Mouse (Mus musculus): ENCODE measurements around the gene Iqgap1. TPM values are rescaled to one million over a fixed set of nuclear protein-coding genes. Genes with fewer than 3 reads are reported as not detected.

Iqgap1 gene
- total and polyA plus RNA-seq, 3 experiments = 20.6 to 87.9 (median 58.8) TPM

DNA sequence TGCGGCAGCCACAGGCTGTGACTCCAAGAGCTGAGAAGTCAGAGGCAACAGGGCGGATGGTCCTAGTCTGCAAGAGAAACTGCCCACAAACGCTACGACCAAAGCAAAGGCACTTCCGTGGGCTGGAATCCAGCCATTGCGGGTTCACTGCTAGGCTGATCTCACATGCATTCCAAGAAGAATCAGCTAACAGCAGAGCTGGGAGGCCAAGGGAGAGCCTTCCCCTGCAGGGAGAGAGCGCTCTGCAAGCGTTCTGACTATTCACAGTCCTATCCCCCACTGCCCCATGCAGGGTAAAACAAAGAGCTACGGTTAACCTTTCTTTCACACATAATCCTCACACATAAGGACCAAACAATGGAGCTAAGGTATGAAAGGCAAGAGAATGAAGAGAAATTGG, 80.5 kb downstream of the Iqgap1 start:
- Histone ChIP-seq H3K79me2 (ENCODE audit: control insufficient read depth, insufficient read depth, low read length, poor library complexity) (no peaks in the 10 kb centered on the region), H3K4me3 (ENCODE audit: control insufficient read depth in 1 of 2, insufficient read depth in 1 of 2, low read depth in 2 of 2, low read length in 2 of 2) (no peak overlapping the region), H3K36me3 (ENCODE audit: control insufficient read depth in 1 of 2, insufficient read depth in 2 of 2, low read length in 2 of 2) (peaks cover 0 to 2% of the 10 kb centered on the region in 2 experiments; a peak in 2 of 4 replicates), H3K27me3 (ENCODE audit: control insufficient read depth in 1 of 2, insufficient read depth in 2 of 2, low read length in 2 of 2) (no peaks in the 10 kb centered on the region), H3K9me3 (replicated peaks; ENCODE audit: insufficient read depth, low read length) (no peaks in the 10 kb centered on the region), H3K9ac (ENCODE audit: control insufficient read depth, low read depth, low read length, poor library complexity, severe bottlenecking) (no peak overlapping the region), H3K4me1 (ENCODE audit: control insufficient read depth in 1 of 2, insufficient read depth in 2 of 2, low read length in 2 of 2) (no peaks in the 10 kb centered on the region), H3K27ac (ENCODE audit: control insufficient read depth, low read depth, low read length) (no peak overlapping the region)
- TF ChIP-seq TAL1 (IDR thresholded peaks at IDR 0.05; ENCODE audit: low read length) (no peak), TBP (IDR thresholded peaks at IDR 0.05; ENCODE audit: low read depth, low read length) (no peak), NRF1 (IDR thresholded peaks at IDR 0.05; ENCODE audit: insufficient read depth, low read depth, low read length, poor library complexity, severe bottlenecking) (no peak), ELF1 (IDR thresholded peaks at IDR 0.05; ENCODE audit: low read depth, low read length) (no peak), POLR2AphosphoS2 (IDR thresholded peaks at IDR 0.05; ENCODE audit: low read length) (no peak), ZC3H11A (IDR thresholded peaks at IDR 0.05; ENCODE audit: low read depth, low read length) (no peak), ZMIZ1 (IDR thresholded peaks at IDR 0.05; ENCODE audit: low read depth, low read length) (no peak), POLR2AphosphoS5 (IDR thresholded peaks at IDR 0.05; ENCODE audit: borderline replicate concordance, low read depth, low read length) (no peak), KAT2A (conservative IDR thresholded peaks at IDR 0.05; ENCODE audit: low read depth, low read length) (no peak), RAD21 (IDR thresholded peaks at IDR 0.05; ENCODE audit: low read depth, low read length) (no peak), MXI1 (IDR thresholded peaks at IDR 0.05; ENCODE audit: low read depth, low read length) (no peak)
- no peak for DNase-seq (ENCODE audit: low read depth, low spot score)

- Histone ChIP-seq H3K4me1 (ENCODE audit: control insufficient read depth in 1 of 2, insufficient read depth in 2 of 2, low read length in 2 of 2) (no peaks in the 10 kb centered on the region), H3K9ac (ENCODE audit: control insufficient read depth, low read depth, low read length, poor library complexity, severe bottlenecking) (no peak overlapping the region), H3K27me3 (ENCODE audit: control insufficient read depth in 1 of 2, insufficient read depth in 2 of 2, low read length in 2 of 2) (no peaks in the 10 kb centered on the region), H3K27ac (ENCODE audit: control insufficient read depth, low read depth, low read length) (no peak overlapping the region), H3K36me3 (ENCODE audit: control insufficient read depth in 1 of 2, insufficient read depth in 2 of 2, low read length in 2 of 2) (peaks cover 0 to 2% of the 10 kb centered on the region in 2 experiments; a peak in 2 of 4 replicates), H3K9me3 (replicated peaks; ENCODE audit: insufficient read depth, low read length) (no peaks in the 10 kb centered on the region), H3K79me2 (ENCODE audit: control insufficient read depth, insufficient read depth, low read length, poor library complexity) (no peaks in the 10 kb centered on the region), H3K4me3 (ENCODE audit: control insufficient read depth in 1 of 2, insufficient read depth in 1 of 2, low read depth in 2 of 2, low read length in 2 of 2) (no peak overlapping the region)
- no peak for TF ChIP-seq GATA1 (IDR thresholded peaks at IDR 0.05; ENCODE audit: low read depth, low read length)
- TF ChIP-seq GABPA (IDR thresholded peaks at IDR 0.05; ENCODE audit: low read depth, low read length) = no peak
- no peak for TF ChIP-seq ZMIZ1 (IDR thresholded peaks at IDR 0.05; ENCODE audit: low read depth, low read length)
- no peak for TF ChIP-seq MAFK (IDR thresholded peaks at IDR 0.05; ENCODE audit: borderline replicate concordance, low read depth, low read length)
- no peak for TF ChIP-seq TAL1 (IDR thresholded peaks at IDR 0.05; ENCODE audit: low read length)
- DNase-seq (ENCODE audit: low read depth, low spot score) = no peak
Observed at GRCm38 (mm10) chr7:80743920-80744630, 81.7 kb downstream of the Iqgap1 start.

All from MEL (cell line).